In genomic region chr4:141928881-141929281, GRCm38 (mm10) we compare ENCODE assay signal across 8 mouse cellular contexts. TPM values are rescaled to one million over a fixed set of nuclear protein-coding genes. Genes with fewer than 3 reads are reported as not detected.
DNase-seq lines count a peak whose midpoint lies in the region.

No protein-coding gene starts in this region.

- intact Hi-C loops in left cerebral cortex, postnatal 25 days (cut with DNase I), result no loop called here

- peak; percentile 4 for DNase-seq in gastrocnemius, adult 18-20 months (ENCODE audit: low spot score)
- no peak for DNase-seq in gastrocnemius, postnatal 10 days
- peak; percentile 52 for DNase-seq in right cerebral cortex, postnatal 25 days
- DNase-seq in right cerebral cortex, postnatal 14 days, result no peak
- DNase-seq in gonadal fat pad, adult 2 months (ENCODE audit: low read depth), result peak; percentile 77
- DNase-seq in left cerebral cortex, postnatal 25 days (ENCODE audit: low spot score in 2 of 2), result peak; percentile 22 to 83
- DNase-seq in c-Kit-positive CD71-positive TER-119-positive erythroid progenitor cells, embryonic 14.5 days (ENCODE audit: low spot score), result no peak
- DNase-seq in spleen, postnatal 10 days (ENCODE audit: low spot score in 2 of 2), result no peak

RNA-seq across cellular contexts. Expression of gene Efhd2, which starts 54.2 kb away (rescaled TPM):
- 1 to 10 TPM; 2.8 to 4.7 TPM for total RNA-seq in gastrocnemius, adult 18-20 months (2021)
- 10 to 100 TPM; 26.2 to 31.6 TPM for total RNA-seq in gastrocnemius, postnatal 10 days (2021)
- 41.2 and 43.0 TPM in 2 replicates for polyA plus RNA-seq in gonadal fat pad, adult 2 months (2012; rRNA removed)
- 100 to 1,000 TPM; 204 to 233 TPM for total RNA-seq in left cerebral cortex, postnatal 25 days (2021)

Comparison
In these comparisons a context has a peak if more than half of its experiments do, and no peak if none do; other contexts are left out.
1. DNase-seq: peak in gastrocnemius, adult 18-20 months (single experiment), right cerebral cortex, postnatal 25 days (single experiment), gonadal fat pad, adult 2 months (single experiment) and left cerebral cortex, postnatal 25 days (2 of 2); none in gastrocnemius, postnatal 10 days (single experiment), right cerebral cortex, postnatal 14 days (single experiment), c-Kit-positive CD71-positive TER-119-positive erythroid progenitor cells, embryonic 14.5 days (single experiment) and spleen, postnatal 10 days (0 of 2).
2. RNA of gene Efhd2, which starts 54.2 kb away (total RNA-seq): 204 to 233 TPM in left cerebral cortex, postnatal 25 days; 26.2 to 31.6 TPM in gastrocnemius, postnatal 10 days and 2.8 to 4.7 TPM in gastrocnemius, adult 18-20 months; every median in the first group is over 4 times any median in the second.